Comparison of ENCODE assay signal across 8 mouse cellular contexts in the genomic region with DNA sequence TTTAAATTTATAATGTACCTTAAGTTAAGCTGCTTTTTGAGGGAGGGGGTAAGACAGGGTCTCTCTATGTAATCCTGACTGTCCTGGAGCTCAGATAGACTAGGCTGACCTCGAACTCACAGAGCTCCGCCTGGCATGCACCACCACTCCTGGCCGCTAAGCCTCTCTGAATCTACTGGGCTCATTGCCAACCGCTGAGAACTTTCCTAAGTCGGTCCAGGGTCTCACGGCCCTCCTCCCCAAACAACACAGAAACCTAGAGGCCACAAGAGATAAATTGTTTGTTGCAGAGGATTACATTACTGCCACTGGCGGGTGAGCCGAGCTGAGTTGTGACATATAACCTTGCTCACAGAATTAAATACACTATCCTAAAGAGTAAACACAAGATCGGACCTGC. TPM values are rescaled to one million over a fixed set of nuclear protein-coding genes. Genes with fewer than 3 reads are reported as not detected.
A peak's percentile ranks its signal among the peaks of the same experiment; 100 is the strongest.
DNase-seq lines count a peak whose midpoint lies in the region; ATAC-seq lines count a peak whose summit lies in the region.

No protein-coding gene starts in this region.

- H3K4me1 ChIP-seq in heart, embryonic 14.5 days (ENCODE audit: control insufficient read depth in 2 of 2, insufficient read depth in 2 of 2, low read length in 2 of 2): peaks cover 3 to 4% of the 10 kb centered on the region in 2 experiments; a peak in 1 of 4 replicates
- H3K4me1 ChIP-seq in kidney, embryonic 16.5 days (ENCODE audit: insufficient read depth, low read length): peaks cover 8% of the 10 kb centered on the region; the same call in 1 of the 2 replicates

- DNase-seq in right cerebral cortex, adult 2 months (ENCODE audit: low spot score in 2 of 2): peak; percentile 7 to 21
- DNase-seq in right cerebral cortex, postnatal 36 days (ENCODE audit: low spot score in 2 of 2): no peak
- peak; percentile 10 for DNase-seq in lung, postnatal 25 days (ENCODE audit: low spot score)
- peak; percentile 7 for DNase-seq in right cerebral cortex, postnatal 25 days
- DNase-seq in spleen, postnatal 36 days (ENCODE audit: low spot score in 2 of 2): no peak

- H3K9ac ChIP-seq in heart, embryonic 14.5 days (ENCODE audit: low read length): 0 out of 2 replicates have a peak overlapping the region, but pooled peaks have one; percentile 82
- H3K9ac ChIP-seq in kidney, embryonic 16.5 days (replicated peaks; ENCODE audit: low read length): no peak overlapping the region

- peaks cover 8% of the 10 kb centered on the region for H3K36me3 ChIP-seq in heart, embryonic 14.5 days (ENCODE audit: control insufficient read depth, insufficient read depth, low read length)
- H3K36me3 ChIP-seq in kidney, embryonic 16.5 days (ENCODE audit: insufficient read depth, low read length): no peaks in the 10 kb centered on the region

- WGBS in heart, embryonic 14.5 days: 17% methylated on average over 9 of the region's 9 CpGs
- WGBS in kidney, embryonic 16.5 days: 19% methylated on average over 9 of the region's 9 CpGs

- peak overlapping the region; percentile 92 for H3K4me2 ChIP-seq in heart, embryonic 14.5 days (ENCODE audit: low read length)
- peak overlapping the region; percentile 83 for H3K4me2 ChIP-seq in kidney, embryonic 16.5 days (replicated peaks; ENCODE audit: low read depth, low read length)

- peak; percentile 45 for ATAC-seq in common myeloid progenitor, adult 5-6 weeks (replicated peaks; ENCODE audit: low read depth, poor library complexity, severe bottlenecking)
- no peak for ATAC-seq in heart, embryonic 14.5 days (ENCODE audit: insufficient number of reproducible peaks, insufficient read depth, low FRiP score, low read depth)
- no peak for ATAC-seq in kidney, embryonic 16.5 days (ENCODE audit: low FRiP score, low TSS enrichment)

- H3K4me3 ChIP-seq in heart, embryonic 14.5 days (ENCODE audit: control insufficient read depth in 1 of 2, insufficient read depth in 1 of 2, low read depth in 1 of 2, low read length in 2 of 2): peak overlapping the region in 1 of 2 experiments; percentile 71; a peak in 3 of 4 replicates
- H3K4me3 ChIP-seq in kidney, embryonic 16.5 days (ENCODE audit: low read length): peak overlapping the region; percentile 62

- H3K27me3 ChIP-seq in heart, embryonic 14.5 days (ENCODE audit: control insufficient read depth, insufficient read depth, low read length): no peaks in the 10 kb centered on the region
- H3K27me3 ChIP-seq in kidney, embryonic 16.5 days (ENCODE audit: insufficient read depth, low read length): peaks cover 4% of the 10 kb centered on the region; the same call in 1 of the 2 replicates

- H3K9me3 ChIP-seq in heart, embryonic 14.5 days (ENCODE audit: control insufficient read depth, low read length): no peaks in the 10 kb centered on the region
- H3K9me3 ChIP-seq in kidney, embryonic 16.5 days (ENCODE audit: low read length): 0 out of 2 replicates have a peak, but pooled peaks cover 2% of the 10 kb centered on the region

- no peak overlapping the region for H3K27ac ChIP-seq in heart, embryonic 14.5 days (replicated peaks in 1 of 2; ENCODE audit: control insufficient read depth in 1 of 2, insufficient read depth in 1 of 2, low read depth in 2 of 2, low read length in 2 of 2)
- H3K27ac ChIP-seq in kidney, embryonic 16.5 days (ENCODE audit: low read length): no peak overlapping the region

RNA-seq across cellular contexts. Expression of a gene that starts 1.4 kb away (rescaled TPM):
- 1.4 and 1.6 TPM in 2 replicates for total RNA-seq in common myeloid progenitor, adult 5-6 weeks (2017)
- polyA plus RNA-seq in heart, embryonic 14.5 days (2014; fragmentation: Nextera tagmentation; extraction: Ambion mirVana): 2.5 TPM in 2 replicates
- 0.60 and 1.2 TPM in 2 replicates for polyA plus RNA-seq in kidney, embryonic 16.5 days (2015; fragmentation: Nextera tagmentation; extraction: Ambion mirVana)

RNA-seq across cellular contexts. Expression of a gene that starts 20.6 kb away (rescaled TPM):
- 0.68 TPM in 1 of 2 replicates, not detected in the other for total RNA-seq in common myeloid progenitor, adult 5-6 weeks (2017)
- 1.2 and 2.3 TPM in 2 replicates for polyA plus RNA-seq in heart, embryonic 14.5 days (2014; fragmentation: Nextera tagmentation; extraction: Ambion mirVana)
- polyA plus RNA-seq in kidney, embryonic 16.5 days (2015; fragmentation: Nextera tagmentation; extraction: Ambion mirVana): 5.0 and 5.5 TPM in 2 replicates

RNA-seq across cellular contexts. Expression of a gene that starts 55.8 kb away (rescaled TPM):
- total RNA-seq in common myeloid progenitor, adult 5-6 weeks (2017): not detected in 2 replicates
- 0.08 and 0.16 TPM in 2 replicates for polyA plus RNA-seq in heart, embryonic 14.5 days (2014; fragmentation: Nextera tagmentation; extraction: Ambion mirVana)
- polyA plus RNA-seq in kidney, embryonic 16.5 days (2015; fragmentation: Nextera tagmentation; extraction: Ambion mirVana): not detected in 2 replicates

Comparison
In these comparisons a context has a peak if more than half of its experiments do, and no peak if none do; other contexts are left out.
1. DNase-seq: peak in right cerebral cortex, adult 2 months (2 of 2), lung, postnatal 25 days (single experiment) and right cerebral cortex, postnatal 25 days (single experiment); none in right cerebral cortex, postnatal 36 days (0 of 2) and spleen, postnatal 36 days (0 of 2).